Mouse (Mus musculus) CH12.LX (cell line): ENCODE measurements around the gene Gsta3. TPM values are rescaled to one million over a fixed set of nuclear protein-coding genes. Genes with fewer than 3 reads are reported as not detected.

Source experiments
- DNase-seq: peaks from one replicate; pipeline ENCODE4 v3.0.0-alpha.2; 2013; ENCODE audit errors: extremely low read depth
- H3K27ac ChIP-seq: 2 replicates; pipeline ENCODE4 v1.5.1; 2012; ENCODE audit warnings: low read depth, mild to moderate bottlenecking, control low read depth, moderate library complexity; ENCODE audit not compliant: insufficient read depth
- H3K27me3 ChIP-seq: replicated peaks from 2 replicates; pipeline ENCODE3; 2012; ENCODE audit warnings: inconsistent platforms
- H3K36me3 ChIP-seq, 2 experiments: replicated peaks in 1 of 2; 2 replicates each; pipeline versions ENCODE3 to v1.6.1; 2012; ENCODE audit warnings: inconsistent platforms in 1 of 2, low read length in 1 of 2, mild to moderate bottlenecking in 1 of 2, mixed read lengths in 1 of 2, moderate library complexity in 1 of 2; ENCODE audit not compliant: control insufficient read depth in 1 of 2, insufficient read depth in 1 of 2
- H3K4me1 ChIP-seq, 2 experiments: 2 replicates each; pipeline ENCODE4 v1.6.1; 2012; ENCODE audit warnings: inconsistent platforms in 1 of 2, moderate library complexity in 1 of 2; ENCODE audit not compliant: insufficient read depth in 2 of 2, control insufficient read depth in 1 of 2
- H3K4me2 ChIP-seq: 2 replicates; pipeline ENCODE4 v1.6.1; 2012; ENCODE audit warnings: low read depth, mild to moderate bottlenecking, control low read depth; ENCODE audit not compliant: poor library complexity, insufficient read depth, severe bottlenecking
- H3K4me3 ChIP-seq, 3 experiments: fragments of 150-350 bp in 1 of 3; sonication (generic) in 1 of 3; replicated peaks in 1 of 3; 2 replicates each; pipeline versions ENCODE3 to v1.5.1; 2011 to 2012; ENCODE audit warnings: low read depth in 2 of 3, low read length in 2 of 3, mild to moderate bottlenecking in 2 of 3, moderate library complexity in 2 of 3, control low read depth in 1 of 3, improper control_type of control experiment in 1 of 3, inconsistent platforms in 1 of 3, mixed read lengths in 1 of 3; ENCODE audit not compliant: poor library complexity in 1 of 3
- H3K79me2 ChIP-seq: replicated peaks from 2 replicates; pipeline ENCODE4 v1.6.1; 2012; ENCODE audit warnings: mild to moderate bottlenecking, moderate library complexity; ENCODE audit not compliant: control insufficient read depth, poor library complexity, insufficient read depth, severe bottlenecking; ENCODE audit errors: extremely low read depth
- H3K9ac ChIP-seq: 2 replicates; pipeline ENCODE4 v1.6.1; 2012; ENCODE audit warnings: low read depth, mild to moderate bottlenecking, control low read depth, moderate library complexity; ENCODE audit not compliant: insufficient read depth
- H3K9me3 ChIP-seq: replicated peaks from 2 replicates; pipeline ENCODE3; 2012; ENCODE audit warnings: low read length, inconsistent platforms, mixed read lengths
- BHLHE40 ChIP-seq: IDR thresholded peaks from 2 replicates; pipeline ENCODE4 v1.6.1; 2011; ENCODE audit warnings: mild to moderate bottlenecking, low read depth, low read length, improper control_type of control experiment
- CHD1 ChIP-seq: IDR thresholded peaks from 2 replicates; pipeline ENCODE4 v1.6.1; 2012; ENCODE audit warnings: low read depth, low read length, improper control_type of control experiment, inconsistent platforms
- CHD2 ChIP-seq: IDR thresholded peaks from 2 replicates; pipeline ENCODE4 v1.6.1; 2011; ENCODE audit warnings: low read length, improper control_type of control experiment
- CTCF ChIP-seq, 2 experiments: IDR thresholded peaks in 1 of 2; conservative IDR thresholded peaks in 1 of 2; 2 replicates each; pipeline ENCODE4 v1.5.1; 2011 to 2012; ENCODE audit warnings: low read depth in 2 of 2, low read length in 2 of 2, improper control_type of control experiment in 1 of 2, inconsistent platforms in 1 of 2, mild to moderate bottlenecking in 1 of 2, moderate library complexity in 1 of 2
- EP300 ChIP-seq: IDR thresholded peaks from 2 replicates; pipeline ENCODE4 v1.6.1; 2011; ENCODE audit warnings: low read length, improper control_type of control experiment
- ETS1 ChIP-seq: conservative IDR thresholded peaks from 2 replicates; pipeline ENCODE4 v1.6.1; 2012; ENCODE audit warnings: low read depth, mild to moderate bottlenecking, inconsistent platforms, low read length, improper control_type of control experiment, moderate library complexity
- GABPA ChIP-seq: IDR thresholded peaks from 2 replicates; pipeline ENCODE4 v1.6.1; 2012; ENCODE audit warnings: low read depth, low read length, improper control_type of control experiment, inconsistent platforms; ENCODE audit not compliant: insufficient replicate concordance
- HCFC1 ChIP-seq: IDR thresholded peaks from 2 replicates; pipeline ENCODE4 v1.6.1; 2012; ENCODE audit warnings: low read depth, mild to moderate bottlenecking, inconsistent platforms, low read length, improper control_type of control experiment
- IRF4 ChIP-seq: IDR thresholded peaks from 2 replicates; pipeline ENCODE4 v1.6.1; 2014; ENCODE audit warnings: low read depth, mild to moderate bottlenecking, inconsistent platforms, low read length, improper control_type of control experiment
- JUN ChIP-seq: IDR thresholded peaks from 2 replicates; pipeline ENCODE4 v1.6.1; 2011; ENCODE audit warnings: low read depth, mild to moderate bottlenecking, low read length, improper control_type of control experiment, moderate library complexity; ENCODE audit not compliant: insufficient read depth
- MAFK ChIP-seq: IDR thresholded peaks from 2 replicates; pipeline ENCODE4 v1.6.1; 2011; ENCODE audit warnings: low read length, improper control_type of control experiment; ENCODE audit not compliant: insufficient replicate concordance
- MAX ChIP-seq: IDR thresholded peaks from 2 replicates; pipeline ENCODE4 v1.6.1; 2011; ENCODE audit warnings: low read length, improper control_type of control experiment
- MAZ ChIP-seq: IDR thresholded peaks from 2 replicates; pipeline ENCODE4 v1.6.1; 2012; ENCODE audit warnings: low read depth, mild to moderate bottlenecking, inconsistent platforms, low read length, improper control_type of control experiment, moderate library complexity
- MEF2A ChIP-seq: IDR thresholded peaks from 2 replicates; pipeline ENCODE4 v1.6.1; 2014; ENCODE audit warnings: low read depth, mild to moderate bottlenecking, inconsistent platforms, low read length, improper control_type of control experiment, borderline replicate concordance
- MXI1 ChIP-seq: IDR thresholded peaks from 2 replicates; pipeline ENCODE4 v1.6.1; 2011; ENCODE audit warnings: mild to moderate bottlenecking, low read depth, low read length, improper control_type of control experiment
- MYC ChIP-seq: IDR thresholded peaks from 2 replicates; pipeline ENCODE4 v1.6.1; 2011; ENCODE audit warnings: low read depth, mild to moderate bottlenecking, improper control_type of control experiment, low read length
- RAD21 ChIP-seq: IDR thresholded peaks from 2 replicates; pipeline ENCODE4 v1.6.1; 2011; ENCODE audit warnings: low read depth, mild to moderate bottlenecking, low read length, improper control_type of control experiment, moderate library complexity
- SMC3 ChIP-seq: IDR thresholded peaks from 2 replicates; pipeline ENCODE4 v1.6.1; 2011; ENCODE audit warnings: low read depth, low read length, improper control_type of control experiment
- TCF12 ChIP-seq: IDR thresholded peaks from 2 replicates; pipeline ENCODE4 v1.6.1; 2014; ENCODE audit warnings: low read depth, mild to moderate bottlenecking, inconsistent platforms, low read length, improper control_type of control experiment
- USF1 ChIP-seq: IDR thresholded peaks from 2 replicates; pipeline ENCODE4 v1.6.1; 2014; ENCODE audit warnings: low read depth, mild to moderate bottlenecking, inconsistent platforms, low read length, improper control_type of control experiment
- ZC3H11A ChIP-seq: IDR thresholded peaks from 2 replicates; pipeline ENCODE4 v1.6.1; 2012; ENCODE audit warnings: low read depth, mild to moderate bottlenecking, inconsistent platforms, low read length, improper control_type of control experiment
- ZNF384 ChIP-seq: IDR thresholded peaks from 2 replicates; pipeline ENCODE4 v1.6.1; 2012; ENCODE audit warnings: low read depth, low read length, improper control_type of control experiment, inconsistent platforms
- dilution Hi-C: fragments of 300-500 bp; cut with MboI; formaldehyde crosslinking; loops from 2 replicates; pipeline ENCODE4 v1.14.3; 2020; ENCODE audit warnings: low sequenced_read_pairs; ENCODE audit not compliant: extremely low pct_unique_long_range_greater_than_20kb, extremely low pct_ligation_motif_present
- in situ Hi-C: fragments of 300-500 bp; cut with MboI; formaldehyde crosslinking; loops from 3 replicates; pipeline ENCODE4 v1.14.3; 2019; ENCODE audit warnings: low sequenced_read_pairs, low pct_ligation_motif_present, low pct_unique_long_range_greater_than_20kb, mixed read lengths
- polyA plus RNA-seq: library from polyadenylated mRNA; unstranded; fragments of >175 nt; gene quantifications from 2 replicates; pipeline ENCODE4 v1.2.1, GENCODE M21; 2012; ENCODE audit warnings: low read depth; ENCODE audit not compliant: insufficient read length
- total RNA-seq, 2 experiments: library from RNA; depleted of rRNA; stranded (reverse); fragments of 300-350 nt in 1 of 2; fragments of >200 nt in 1 of 2; gene quantifications; 2 replicates each; pipeline ENCODE4 v1.2.3; 2012 to 2014

Gene Gsta3
- total and polyA plus RNA-seq, 3 experiments: not detected

DNA sequence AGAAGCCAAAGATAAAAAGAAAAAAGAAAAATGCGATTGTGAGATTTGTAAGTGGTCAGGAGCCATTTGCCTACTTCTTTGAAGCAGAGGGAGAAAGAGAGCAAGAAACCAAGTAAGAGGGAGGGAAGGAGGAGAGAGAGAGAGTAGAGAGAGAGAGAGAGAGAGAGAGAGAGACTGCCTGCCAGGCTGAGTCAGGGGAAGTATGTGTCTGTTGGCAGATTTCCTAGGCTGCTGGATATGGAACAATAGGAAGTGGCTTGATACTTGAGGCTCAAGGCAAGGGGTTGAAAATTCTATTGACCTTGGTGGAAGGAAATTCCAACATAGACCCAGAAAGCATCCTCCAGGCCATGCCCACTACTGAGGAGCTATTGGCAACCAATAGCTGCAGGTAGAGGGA, 55.8 kb downstream of the Gsta3 start:
- TF ChIP-seq IRF4 (no peak), MEF2A (no peak), EP300 (no peak), HCFC1 (no peak), CHD2 (no peak), MXI1 (no peak), TCF12 (no peak), BHLHE40 (no peak), ZNF384 (no peak), ZC3H11A (no peak), USF1 (no peak), GABPA (no peak), CTCF (conservative IDR thresholded peaks at IDR 0.05 in 1 of 2, IDR thresholded peaks at IDR 0.05 in 1 of 2; ENCODE audit: low read depth in 2 of 2, low read length in 2 of 2) (no peak), RAD21 (no peak), MAX (no peak), JUN (no peak), CHD1 (no peak), MAFK (no peak), SMC3 (no peak), MYC (no peak)
- TF ChIP-seq, all 38 proteins: peak for 0
- no peak overlapping the region for H3K4me2 ChIP-seq
- no peaks in the 10 kb centered on the region for H3K36me3 ChIP-seq
- no peak for DNase-seq
- no peak overlapping the region for H3K9ac ChIP-seq
- H3K27ac ChIP-seq: no peak overlapping the region
- no peaks in the 10 kb centered on the region for H3K9me3 ChIP-seq
- in situ Hi-C loops: no loop called here
- H3K4me3 ChIP-seq: no peak overlapping the region
- H3K4me1 ChIP-seq: no peaks in the 10 kb centered on the region
- dilution Hi-C loops: no loop called here
- H3K79me2 ChIP-seq: no peaks in the 10 kb centered on the region
- H3K27me3 ChIP-seq: no peaks in the 10 kb centered on the region

DNA sequence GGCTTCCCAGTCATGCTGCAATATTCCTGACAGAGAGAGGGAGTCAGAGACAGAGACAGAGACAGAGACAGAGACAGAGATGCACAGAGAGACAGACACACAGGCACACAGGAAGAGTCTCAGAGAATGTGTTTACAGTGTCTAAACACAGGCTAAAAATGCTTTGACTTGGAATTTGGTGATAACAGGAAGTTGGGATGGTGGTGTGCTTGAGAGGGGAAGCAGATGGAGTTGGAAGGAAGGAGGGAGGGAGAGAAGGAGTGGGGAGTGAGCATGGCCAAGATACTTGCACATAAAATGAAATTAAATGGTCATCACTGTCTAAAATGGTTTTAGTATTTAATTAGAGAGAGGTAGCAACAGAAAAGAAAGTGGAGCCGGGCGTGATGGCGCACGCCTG, 57.7 kb downstream of the Gsta3 start:
- Histone ChIP-seq H3K4me1 (no peaks in the 10 kb centered on the region), H3K4me2 (no peak overlapping the region), H3K4me3 (no peak overlapping the region), H3K36me3 (no peaks in the 10 kb centered on the region), H3K9ac (no peak overlapping the region), H3K79me2 (no peaks in the 10 kb centered on the region), H3K9me3 (no peaks in the 10 kb centered on the region), H3K27ac (no peak overlapping the region), H3K27me3 (no peaks in the 10 kb centered on the region)
- in situ Hi-C loops (no loop called here), dilution Hi-C loops (no loop called here)
- DNase-seq: no peak
- TF ChIP-seq MXI1 (no peak), ETS1 (no peak), MAX (no peak), MAZ (no peak), USF1 (no peak)
